Mouse (Mus musculus) CH12.LX (cell line): ENCODE results near the gene Pakap. TPM values are rescaled to one million over a fixed set of nuclear protein-coding genes. Genes with fewer than 3 reads are reported as not detected.

Source experiments
- DNase-seq: peaks from one replicate; pipeline ENCODE4 v3.0.0-alpha.2; 2013; ENCODE audit errors: extremely low read depth
- H3K27ac ChIP-seq: 2 replicates; pipeline ENCODE4 v1.5.1; 2012; ENCODE audit warnings: low read depth, mild to moderate bottlenecking, control low read depth, moderate library complexity; ENCODE audit not compliant: insufficient read depth
- H3K27me3 ChIP-seq: replicated peaks from 2 replicates; pipeline ENCODE3; 2012; ENCODE audit warnings: inconsistent platforms
- H3K36me3 ChIP-seq, 2 experiments: replicated peaks in 1 of 2; 2 replicates each; pipeline versions ENCODE3 to v1.6.1; 2012; ENCODE audit warnings: inconsistent platforms in 1 of 2, low read length in 1 of 2, mild to moderate bottlenecking in 1 of 2, mixed read lengths in 1 of 2, moderate library complexity in 1 of 2; ENCODE audit not compliant: control insufficient read depth in 1 of 2, insufficient read depth in 1 of 2
- H3K4me1 ChIP-seq, 2 experiments: 2 replicates each; pipeline ENCODE4 v1.6.1; 2012; ENCODE audit warnings: inconsistent platforms in 1 of 2, moderate library complexity in 1 of 2; ENCODE audit not compliant: insufficient read depth in 2 of 2, control insufficient read depth in 1 of 2
- H3K4me2 ChIP-seq: 2 replicates; pipeline ENCODE4 v1.6.1; 2012; ENCODE audit warnings: low read depth, mild to moderate bottlenecking, control low read depth; ENCODE audit not compliant: poor library complexity, insufficient read depth, severe bottlenecking
- H3K4me3 ChIP-seq, 3 experiments: fragments of 150-350 bp in 1 of 3; sonication (generic) in 1 of 3; replicated peaks in 1 of 3; 2 replicates each; pipeline versions ENCODE3 to v1.5.1; 2011 to 2012; ENCODE audit warnings: low read depth in 2 of 3, low read length in 2 of 3, mild to moderate bottlenecking in 2 of 3, moderate library complexity in 2 of 3, control low read depth in 1 of 3, improper control_type of control experiment in 1 of 3, inconsistent platforms in 1 of 3, mixed read lengths in 1 of 3; ENCODE audit not compliant: poor library complexity in 1 of 3
- H3K79me2 ChIP-seq: replicated peaks from 2 replicates; pipeline ENCODE4 v1.6.1; 2012; ENCODE audit warnings: mild to moderate bottlenecking, moderate library complexity; ENCODE audit not compliant: control insufficient read depth, poor library complexity, insufficient read depth, severe bottlenecking; ENCODE audit errors: extremely low read depth
- H3K9ac ChIP-seq: 2 replicates; pipeline ENCODE4 v1.6.1; 2012; ENCODE audit warnings: low read depth, mild to moderate bottlenecking, control low read depth, moderate library complexity; ENCODE audit not compliant: insufficient read depth
- H3K9me3 ChIP-seq: replicated peaks from 2 replicates; pipeline ENCODE3; 2012; ENCODE audit warnings: low read length, inconsistent platforms, mixed read lengths
- BHLHE40 ChIP-seq: IDR thresholded peaks from 2 replicates; pipeline ENCODE4 v1.6.1; 2011; ENCODE audit warnings: mild to moderate bottlenecking, low read depth, low read length, improper control_type of control experiment
- CHD2 ChIP-seq: IDR thresholded peaks from 2 replicates; pipeline ENCODE4 v1.6.1; 2011; ENCODE audit warnings: low read length, improper control_type of control experiment
- CTCF ChIP-seq, 2 experiments: IDR thresholded peaks in 1 of 2; conservative IDR thresholded peaks in 1 of 2; 2 replicates each; pipeline ENCODE4 v1.5.1; 2011 to 2012; ENCODE audit warnings: low read depth in 2 of 2, low read length in 2 of 2, improper control_type of control experiment in 1 of 2, inconsistent platforms in 1 of 2, mild to moderate bottlenecking in 1 of 2, moderate library complexity in 1 of 2
- E2F4 ChIP-seq: IDR thresholded peaks from 2 replicates; pipeline ENCODE4 v1.6.1; 2011; ENCODE audit warnings: low read depth, low read length, improper control_type of control experiment; ENCODE audit not compliant: insufficient replicate concordance
- ELF1 ChIP-seq: IDR thresholded peaks from 2 replicates; pipeline ENCODE4 v1.6.1; 2014; ENCODE audit warnings: low read depth, mild to moderate bottlenecking, inconsistent platforms, low read length, improper control_type of control experiment
- GABPA ChIP-seq: IDR thresholded peaks from 2 replicates; pipeline ENCODE4 v1.6.1; 2012; ENCODE audit warnings: low read depth, low read length, improper control_type of control experiment, inconsistent platforms; ENCODE audit not compliant: insufficient replicate concordance
- IRF4 ChIP-seq: IDR thresholded peaks from 2 replicates; pipeline ENCODE4 v1.6.1; 2014; ENCODE audit warnings: low read depth, mild to moderate bottlenecking, inconsistent platforms, low read length, improper control_type of control experiment
- JUND ChIP-seq: conservative IDR thresholded peaks from 2 replicates; pipeline ENCODE4 v1.6.1; 2011; ENCODE audit warnings: low read depth, low read length, improper control_type of control experiment
- MAFK ChIP-seq: IDR thresholded peaks from 2 replicates; pipeline ENCODE4 v1.6.1; 2011; ENCODE audit warnings: low read length, improper control_type of control experiment; ENCODE audit not compliant: insufficient replicate concordance
- MAX ChIP-seq: IDR thresholded peaks from 2 replicates; pipeline ENCODE4 v1.6.1; 2011; ENCODE audit warnings: low read length, improper control_type of control experiment
- NELFE ChIP-seq: IDR thresholded peaks from 2 replicates; pipeline ENCODE4 v1.6.1; 2011; ENCODE audit warnings: low read depth, low read length, improper control_type of control experiment
- NRF1 ChIP-seq: IDR thresholded peaks from 2 replicates; pipeline ENCODE4 v1.6.1; 2014; ENCODE audit warnings: low read depth, mild to moderate bottlenecking, inconsistent platforms, low read length, improper control_type of control experiment, moderate library complexity
- PAX5 ChIP-seq: IDR thresholded peaks from 2 replicates; pipeline ENCODE4 v1.6.1; 2012; ENCODE audit warnings: low read length, inconsistent platforms, mixed read lengths
- RAD21 ChIP-seq: IDR thresholded peaks from 2 replicates; pipeline ENCODE4 v1.6.1; 2011; ENCODE audit warnings: low read depth, mild to moderate bottlenecking, low read length, improper control_type of control experiment, moderate library complexity
- USF1 ChIP-seq: IDR thresholded peaks from 2 replicates; pipeline ENCODE4 v1.6.1; 2014; ENCODE audit warnings: low read depth, mild to moderate bottlenecking, inconsistent platforms, low read length, improper control_type of control experiment
- ZC3H11A ChIP-seq: IDR thresholded peaks from 2 replicates; pipeline ENCODE4 v1.6.1; 2012; ENCODE audit warnings: low read depth, mild to moderate bottlenecking, inconsistent platforms, low read length, improper control_type of control experiment
- ZKSCAN1 ChIP-seq: IDR thresholded peaks from 2 replicates; pipeline ENCODE4 v1.6.1; 2012; ENCODE audit warnings: low read depth, inconsistent platforms, low read length, improper control_type of control experiment, borderline replicate concordance
- ZNF384 ChIP-seq: IDR thresholded peaks from 2 replicates; pipeline ENCODE4 v1.6.1; 2012; ENCODE audit warnings: low read depth, low read length, improper control_type of control experiment, inconsistent platforms
- dilution Hi-C: fragments of 300-500 bp; cut with MboI; formaldehyde crosslinking; loops from 2 replicates; pipeline ENCODE4 v1.14.3; 2020; ENCODE audit warnings: low sequenced_read_pairs; ENCODE audit not compliant: extremely low pct_unique_long_range_greater_than_20kb, extremely low pct_ligation_motif_present
- in situ Hi-C: fragments of 300-500 bp; cut with MboI; formaldehyde crosslinking; loops from 3 replicates; pipeline ENCODE4 v1.14.3; 2019; ENCODE audit warnings: low sequenced_read_pairs, low pct_ligation_motif_present, low pct_unique_long_range_greater_than_20kb, mixed read lengths
- polyA plus RNA-seq: library from polyadenylated mRNA; unstranded; fragments of >175 nt; gene quantifications from 2 replicates; pipeline ENCODE4 v1.2.1, GENCODE M21; 2012; ENCODE audit warnings: low read depth; ENCODE audit not compliant: insufficient read length
- total RNA-seq, 2 experiments: library from RNA; depleted of rRNA; stranded (reverse); fragments of 300-350 nt in 1 of 2; fragments of >200 nt in 1 of 2; gene quantifications; 2 replicates each; pipeline ENCODE4 v1.2.3; 2012 to 2014

Gene Pakap
- total and polyA plus RNA-seq, 3 experiments: 0.08 to 0.14 TPM; not detected in 1

DNA sequence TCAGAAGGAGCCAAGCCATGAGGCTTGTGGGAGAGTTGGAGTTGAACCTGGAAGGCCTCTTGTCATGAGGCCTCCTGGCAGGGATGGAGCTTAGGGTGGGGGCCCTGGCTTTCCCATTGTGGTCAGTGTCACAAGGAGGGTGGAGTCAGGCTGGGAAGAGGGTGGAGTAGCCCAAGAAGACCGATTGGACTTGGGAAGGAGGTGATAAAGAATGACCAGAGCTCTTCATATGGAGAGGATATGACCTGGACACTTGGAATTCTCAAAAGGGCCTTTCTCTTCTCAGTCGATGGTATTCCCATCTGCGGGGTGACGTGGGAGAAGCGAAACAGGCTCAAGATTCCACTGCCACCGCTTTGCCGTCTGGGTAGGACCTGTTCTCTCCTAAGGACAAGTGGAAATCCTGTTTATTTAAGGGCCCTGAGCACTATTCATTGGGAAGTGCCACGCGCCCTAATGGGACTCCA, 111.0 kb downstream of the Pakap start:
- TF ChIP-seq NRF1 (no peak), GABPA (no peak), CTCF (conservative IDR thresholded peaks at IDR 0.05 in 1 of 2, IDR thresholded peaks at IDR 0.05 in 1 of 2; ENCODE audit: low read depth in 2 of 2, low read length in 2 of 2) (no peak), ZC3H11A (no peak), NELFE (no peak), ZNF384 (no peak), ZKSCAN1 (no peak), JUND (no peak), BHLHE40 (no peak), PAX5 (no peak), MAFK (no peak)

DNA sequence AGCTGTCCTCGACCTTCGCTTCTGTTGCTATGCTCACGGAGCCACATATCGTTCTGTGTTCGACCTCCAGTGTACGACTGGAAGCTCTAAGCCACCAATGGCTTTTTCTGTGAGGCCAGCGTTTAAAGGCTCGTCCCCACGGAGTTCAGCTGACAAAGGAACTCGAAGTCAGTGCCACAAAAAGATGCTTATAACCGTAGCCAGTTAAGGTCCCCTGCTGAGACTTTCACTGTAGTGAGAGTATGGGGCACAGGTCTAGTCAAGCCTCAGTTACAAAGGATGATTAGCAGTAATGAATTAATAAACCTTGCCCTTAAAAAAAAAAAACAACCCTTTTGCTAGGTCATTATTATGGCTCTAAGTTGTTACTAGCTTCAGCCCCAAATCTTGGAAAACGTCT, 112.2 kb downstream of the Pakap start:
- Histone ChIP-seq H3K27me3 (no peaks in the 10 kb centered on the region), H3K27ac (no peak overlapping the region), H3K9me3 (no peaks in the 10 kb centered on the region), H3K36me3 (no peaks in the 10 kb centered on the region), H3K9ac (no peak overlapping the region), H3K4me1 (peaks cover 26 to 82% of the 10 kb centered on the region in 2 experiments), H3K4me2 (no peak overlapping the region), H3K4me3 (no peak overlapping the region), H3K79me2 (no peaks in the 10 kb centered on the region)
- TF ChIP-seq MAX (no peak), BHLHE40 (no peak), ZC3H11A (no peak), NRF1 (no peak), USF1 (no peak), E2F4 (no peak), ELF1 (no peak), CTCF (conservative IDR thresholded peaks at IDR 0.05 in 1 of 2, IDR thresholded peaks at IDR 0.05 in 1 of 2; ENCODE audit: low read depth in 2 of 2, low read length in 2 of 2) (no peak), CHD2 (no peak), IRF4 (no peak), RAD21 (no peak)
- dilution Hi-C loops (no loop called here), in situ Hi-C loops (no loop called here)
- no peak for DNase-seq

More for the DNA sequence above, 111.0 kb downstream of the Pakap start:
- no peak overlapping the region for H3K4me2 ChIP-seq
- no peaks in the 10 kb centered on the region for H3K27me3 ChIP-seq
- in situ Hi-C loops: loop anchor here (5.0 kb wide), 1 partner anchor 38 kb away; the partner anchor contains the start of gene Akap2
- H3K79me2 ChIP-seq: no peaks in the 10 kb centered on the region
- dilution Hi-C loops: no loop called here
- H3K9ac ChIP-seq: no peak overlapping the region
- no peak overlapping the region for H3K4me3 ChIP-seq
- no peaks in the 10 kb centered on the region for H3K36me3 ChIP-seq
- no peak for DNase-seq
- H3K4me1 ChIP-seq: peaks cover 30 to 84% of the 10 kb centered on the region in 2 experiments
- H3K9me3 ChIP-seq: no peaks in the 10 kb centered on the region
- H3K27ac ChIP-seq: no peak overlapping the region
